Mouse (Mus musculus) erythroblast, embryonic 14.5 days (primary cell): ENCODE data around the gene Stx8. TPM values are rescaled to one million over a fixed set of nuclear protein-coding genes. Genes with fewer than 3 reads are reported as not detected.

ENCODE experiments used
- H3K27me3 ChIP-seq: 2 replicates; pipeline ENCODE4 v1.6.1; 2012; ENCODE audit warnings: inconsistent platforms; ENCODE audit not compliant: control insufficient read depth
- H3K36me3 ChIP-seq: 2 replicates; pipeline ENCODE4 v1.6.1; 2012; ENCODE audit warnings: mild to moderate bottlenecking, inconsistent platforms; ENCODE audit not compliant: control insufficient read depth
- H3K4me1 ChIP-seq: 2 replicates; pipeline ENCODE4 v1.6.1; 2012; ENCODE audit warnings: inconsistent platforms; ENCODE audit not compliant: control insufficient read depth
- H3K4me3 ChIP-seq: replicated peaks from 2 replicates; pipeline ENCODE3; 2012; ENCODE audit warnings: moderate library complexity, mild to moderate bottlenecking, inconsistent platforms
- H3K9me3 ChIP-seq: 2 replicates; pipeline ENCODE4 v1.6.1; 2012; ENCODE audit warnings: low read length, inconsistent platforms, mixed read lengths; ENCODE audit not compliant: control insufficient read depth
- GATA1 ChIP-seq: IDR thresholded peaks from 2 replicates; pipeline ENCODE4 v1.6.1; 2012; ENCODE audit warnings: low read length, inconsistent platforms, mixed read lengths
- TAL1 ChIP-seq: IDR thresholded peaks from 3 replicates; pipeline ENCODE4 v1.6.1; 2012; ENCODE audit warnings: low read length, inconsistent platforms, mixed read lengths
- polyA plus RNA-seq: library from polyadenylated mRNA; stranded (reverse); fragments of >175 nt; gene quantifications from 2 replicates; pipeline ENCODE4 v1.2.3, GENCODE M21; 2012

Gene Stx8
- polyA plus RNA-seq, 1 experiment = 0.17 TPM

DNA sequence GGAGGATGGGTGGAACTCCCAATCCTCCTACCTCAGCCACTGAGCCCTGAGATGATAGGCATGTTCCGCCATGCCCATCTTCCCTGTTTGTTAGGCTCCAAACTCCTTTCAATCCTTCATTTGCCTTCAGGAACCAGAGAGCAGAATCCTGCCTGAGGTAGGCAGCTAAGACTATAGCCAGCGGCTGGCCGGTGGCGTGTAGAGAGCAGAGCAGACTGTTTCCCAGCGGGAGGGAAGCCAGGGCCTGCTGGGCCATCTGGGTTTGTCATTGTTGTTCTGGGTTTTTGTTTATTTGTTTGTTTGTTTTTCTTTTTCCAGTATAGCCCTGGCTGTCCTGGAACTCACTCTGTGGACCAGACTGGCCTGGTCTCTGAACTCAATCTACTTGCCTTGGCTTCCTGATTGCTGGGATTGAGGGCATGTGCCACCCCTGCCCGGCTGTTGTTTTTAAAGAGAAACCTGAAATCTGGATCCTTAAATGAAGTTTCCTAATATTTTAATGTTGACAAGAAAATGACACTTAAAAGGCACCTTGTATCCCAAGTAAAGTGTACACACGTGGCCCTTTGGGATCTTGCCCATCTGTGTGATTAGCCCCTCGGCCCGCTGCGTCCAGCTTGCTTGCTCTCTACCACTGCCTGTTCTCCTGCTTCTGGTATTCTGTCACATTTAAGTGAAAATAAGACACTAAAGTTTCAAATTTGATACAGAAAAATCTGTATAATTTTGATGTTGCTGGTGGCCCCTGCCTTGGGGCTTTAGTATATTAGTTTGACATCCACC, 152.1 kb downstream of the Stx8 start:
- TF ChIP-seq GATA1 (no peak), TAL1 (no peak)
- Histone ChIP-seq H3K36me3 (no peaks in the 10 kb centered on the region), H3K4me3 (no peak overlapping the region), H3K4me1 (no peaks in the 10 kb centered on the region), H3K9me3 (no peaks in the 10 kb centered on the region), H3K27me3 (no peaks in the 10 kb centered on the region)

DNA sequence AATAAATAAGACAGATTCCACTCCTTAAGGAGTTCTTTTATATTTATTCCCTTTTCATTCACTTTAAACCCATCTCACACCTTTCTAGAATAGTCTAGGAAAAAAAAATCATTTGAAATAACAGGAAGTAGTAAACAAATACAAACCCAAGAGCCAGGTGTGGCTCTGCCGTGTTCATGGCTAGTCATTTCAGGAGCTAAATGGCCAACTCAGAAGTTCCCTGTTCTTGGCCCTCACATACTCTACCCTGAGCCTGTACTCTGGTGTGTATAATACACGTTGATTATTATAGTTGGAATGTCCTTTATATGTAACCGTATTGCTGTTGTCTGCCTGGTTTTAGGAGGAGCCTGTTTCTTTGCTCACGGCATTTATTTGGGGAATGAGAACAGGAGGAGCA, 152.7 kb downstream of the Stx8 start:
- TF ChIP-seq TAL1 (no peak), GATA1 (no peak)
- H3K36me3 ChIP-seq = no peaks in the 10 kb centered on the region

GRCm38 (mm10) chr11:68119136-68119535, 153.1 kb downstream of the Stx8 start:
- no peaks in the 10 kb centered on the region for H3K9me3 ChIP-seq
- no peaks in the 10 kb centered on the region for H3K36me3 ChIP-seq
- H3K27me3 ChIP-seq = no peaks in the 10 kb centered on the region
- TF ChIP-seq TAL1 (no peak), GATA1 (no peak)
- H3K4me3 ChIP-seq = no peak overlapping the region
- H3K4me1 ChIP-seq = no peaks in the 10 kb centered on the region

More for the DNA sequence above, 152.7 kb downstream of the Stx8 start:
- Histone ChIP-seq H3K4me3 (no peak overlapping the region), H3K9me3 (no peaks in the 10 kb centered on the region), H3K4me1 (no peaks in the 10 kb centered on the region), H3K27me3 (no peaks in the 10 kb centered on the region)

DNA sequence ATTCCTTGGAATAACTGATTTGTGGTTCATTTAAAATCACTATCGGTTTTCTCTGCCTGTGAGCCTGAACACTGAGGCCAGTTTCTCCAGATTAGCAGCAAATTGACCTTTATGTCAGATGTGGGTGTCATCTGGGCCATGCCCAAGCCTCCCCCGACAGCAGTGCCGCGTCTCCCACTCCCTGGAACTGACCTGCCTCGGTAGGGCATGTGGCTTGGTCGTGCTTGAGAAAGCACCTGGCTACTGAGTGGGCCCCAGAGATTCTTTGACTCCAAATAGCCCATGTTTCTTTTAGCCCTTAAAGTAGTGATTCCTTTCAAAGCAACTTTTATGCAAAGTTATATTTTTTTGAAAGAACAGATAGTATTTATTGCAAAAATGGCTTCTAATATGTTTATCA, 155.3 kb downstream of the Stx8 start:
- Histone ChIP-seq H3K9me3 (no peaks in the 10 kb centered on the region), H3K27me3 (no peaks in the 10 kb centered on the region), H3K36me3 (no peaks in the 10 kb centered on the region), H3K4me1 (no peaks in the 10 kb centered on the region), H3K4me3 (no peak overlapping the region)
- no peak for TF ChIP-seq TAL1
- TF ChIP-seq GATA1 = no peak

GRCm38 (mm10) chr11:68121660-68122059, 155.7 kb downstream of the Stx8 start:
- Histone ChIP-seq H3K27me3 (no peaks in the 10 kb centered on the region), H3K36me3 (no peaks in the 10 kb centered on the region), H3K9me3 (no peaks in the 10 kb centered on the region), H3K4me3 (no peak overlapping the region), H3K4me1 (no peaks in the 10 kb centered on the region)
- TF ChIP-seq TAL1 (no peak), GATA1 (no peak)

- Histone ChIP-seq H3K27me3 (no peaks in the 10 kb centered on the region), H3K9me3 (no peaks in the 10 kb centered on the region), H3K4me3 (no peak overlapping the region), H3K36me3 (no peaks in the 10 kb centered on the region), H3K4me1 (no peaks in the 10 kb centered on the region)
- no peak for TF ChIP-seq GATA1
These were observed 160.1 kb downstream of the Stx8 start for GRCm38 (mm10) chr11:68126071-68126470.

DNA sequence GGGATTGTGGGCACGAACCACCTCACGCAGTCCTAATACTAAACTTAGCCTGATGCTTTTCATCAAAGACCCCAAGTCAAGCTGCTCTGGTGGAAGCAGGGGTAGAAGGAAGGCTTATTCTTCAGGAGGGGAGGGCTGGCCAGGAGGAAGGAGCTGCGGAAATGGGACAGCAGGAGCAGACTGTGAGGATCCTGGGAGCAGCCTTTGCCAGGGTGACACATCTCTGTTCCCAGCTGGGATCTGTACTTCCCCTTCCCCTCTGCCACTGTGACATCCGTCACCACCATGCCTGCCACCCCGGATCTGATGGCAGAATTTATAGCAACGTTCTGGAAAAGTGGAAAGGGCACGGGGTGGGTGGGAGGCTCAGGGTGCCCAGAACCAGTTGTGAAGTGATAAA, 168.5 kb downstream of the Stx8 start:
- no peaks in the 10 kb centered on the region for H3K36me3 ChIP-seq
- no peaks in the 10 kb centered on the region for H3K4me1 ChIP-seq
- no peaks in the 10 kb centered on the region for H3K9me3 ChIP-seq
- H3K4me3 ChIP-seq = no peak overlapping the region
- H3K27me3 ChIP-seq = no peaks in the 10 kb centered on the region
- TF ChIP-seq TAL1 (no peak), GATA1 (no peak)

GRCm38 (mm10) chr11:68135350-68135749, 169.4 kb downstream of the Stx8 start:
- H3K27me3 ChIP-seq = no peaks in the 10 kb centered on the region
- no peaks in the 10 kb centered on the region for H3K36me3 ChIP-seq

DNA sequence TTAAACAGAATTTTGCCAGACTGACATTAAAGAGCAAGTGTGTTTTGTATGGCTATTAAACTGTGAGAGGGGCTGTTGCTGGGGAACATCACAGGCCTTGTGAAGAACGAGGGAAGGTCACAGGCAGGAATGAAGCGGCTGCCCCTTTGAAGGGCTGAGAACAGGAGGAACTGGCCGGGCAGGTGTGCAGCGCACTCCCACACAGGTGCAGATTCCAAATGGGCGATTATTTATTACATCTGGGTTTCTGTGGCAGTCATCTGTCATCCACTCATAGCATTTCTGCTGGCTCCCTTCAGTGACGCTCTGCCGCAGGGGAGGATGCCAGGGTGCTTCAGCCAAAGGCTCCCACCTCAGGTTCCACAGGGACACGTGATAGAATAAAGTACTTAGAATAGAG, 170.7 kb downstream of the Stx8 start:
- TF ChIP-seq GATA1 (no peak), TAL1 (no peak)
- no peaks in the 10 kb centered on the region for H3K36me3 ChIP-seq
- no peaks in the 10 kb centered on the region for H3K9me3 ChIP-seq
- H3K4me1 ChIP-seq = no peaks in the 10 kb centered on the region
- H3K4me3 ChIP-seq = no peak overlapping the region
- no peaks in the 10 kb centered on the region for H3K27me3 ChIP-seq

More at GRCm38 (mm10) chr11:68135350-68135749, 169.4 kb downstream of the Stx8 start:
- Histone ChIP-seq H3K4me1 (no peaks in the 10 kb centered on the region), H3K9me3 (no peaks in the 10 kb centered on the region), H3K4me3 (no peak overlapping the region)
- TF ChIP-seq GATA1 = no peak
- no peak for TF ChIP-seq TAL1

DNA sequence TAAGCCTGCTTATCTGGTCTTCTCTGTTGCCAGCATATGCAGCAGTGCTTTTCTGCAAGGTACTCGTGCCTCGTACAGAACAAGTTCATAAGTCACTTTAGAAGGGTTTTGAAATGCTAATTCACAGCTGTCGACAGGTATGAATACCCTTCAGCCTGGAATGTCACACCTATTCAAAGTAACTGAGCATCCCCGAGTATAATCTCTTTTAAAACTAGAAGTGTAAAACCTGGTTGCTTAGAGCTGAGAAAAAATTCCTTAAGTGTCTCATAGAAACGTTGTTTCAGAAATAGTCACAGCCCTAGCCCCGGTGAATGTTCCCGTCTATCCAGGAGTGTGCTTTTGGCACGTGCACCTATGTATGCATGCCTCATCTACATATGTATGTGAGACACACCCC, 176.3 kb downstream of the Stx8 start:
- no peaks in the 10 kb centered on the region for H3K27me3 ChIP-seq
- no peaks in the 10 kb centered on the region for H3K4me1 ChIP-seq
- TF ChIP-seq TAL1 (no peak), GATA1 (no peak)
- no peaks in the 10 kb centered on the region for H3K36me3 ChIP-seq
- H3K4me3 ChIP-seq = no peak overlapping the region
- no peaks in the 10 kb centered on the region for H3K9me3 ChIP-seq
